Mouse (Mus musculus) liver, embryonic 14.5 days (tissue): Measurements from ENCODE around the gene Eif3d. TPM values are rescaled to one million over a fixed set of nuclear protein-coding genes. Genes with fewer than 3 reads are reported as not detected.

Experiments used
- ATAC-seq: fragments of 200-750 bp; cut with Nextera tagmentation; 2 replicates; pipeline ENCODE4 v1.8.0; 2017; ENCODE audit warnings: moderate number of reproducible peaks, mild to moderate bottlenecking, moderate library complexity; ENCODE audit not compliant: insufficient read depth
- DNase-seq, 3 experiments: peaks; one replicate each; pipeline ENCODE4 v3.0.0-alpha.2; 2012 to 2013; ENCODE audit warnings: low read depth in 3 of 3, low spot score in 3 of 3
- H3K27ac ChIP-seq: fragments of 300-500 bp; sonication (generic); 2 replicates; pipeline ENCODE4 v1.5.1; 2014; ENCODE audit warnings: moderate library complexity, mild to moderate bottlenecking, control low read depth, inconsistent platforms
- H3K27me3 ChIP-seq: fragments of 300-500 bp; sonication (generic); 2 replicates; pipeline ENCODE4 v1.6.1; 2014; ENCODE audit warnings: mild to moderate bottlenecking, low read length, moderate library complexity; ENCODE audit not compliant: control insufficient read depth, insufficient read depth
- H3K36me3 ChIP-seq: fragments of 300-500 bp; sonication (generic); replicated peaks from 2 replicates; pipeline ENCODE4 v1.6.1; 2014; ENCODE audit warnings: low read depth; ENCODE audit not compliant: control insufficient read depth, insufficient read depth
- H3K4me1 ChIP-seq, 2 experiments: fragments of 200-500 bp in 1 of 2; fragments of 300-500 bp in 1 of 2; sonication (generic) in 1 of 2; replicated peaks; 2 replicates each; pipeline ENCODE4 v1.6.1; 2012 to 2014; ENCODE audit warnings: antibody characterized with exemption in 1 of 2, inconsistent platforms in 1 of 2, low read length in 1 of 2; ENCODE audit not compliant: control insufficient read depth in 2 of 2, insufficient read depth in 2 of 2
- H3K4me2 ChIP-seq: fragments of 300-500 bp; sonication (generic); 2 replicates; pipeline ENCODE4 v1.6.1; 2014; ENCODE audit warnings: low read depth, mild to moderate bottlenecking, control low read depth, moderate library complexity
- H3K4me3 ChIP-seq, 2 experiments: fragments of 200-500 bp in 1 of 2; fragments of 300-500 bp in 1 of 2; sonication (generic) in 1 of 2; 2 replicates each; pipeline ENCODE4 v1.5.1; 2012 to 2014; ENCODE audit warnings: low read depth in 2 of 2, low read length in 2 of 2, mild to moderate bottlenecking in 2 of 2, control low read depth in 1 of 2, inconsistent platforms in 1 of 2, moderate library complexity in 1 of 2; ENCODE audit not compliant: insufficient read depth in 1 of 2
- H3K9ac ChIP-seq: fragments of 300-500 bp; sonication (generic); replicated peaks from 2 replicates; pipeline ENCODE4 v1.6.1; 2014; ENCODE audit warnings: mild to moderate bottlenecking, control low read depth, moderate library complexity
- H3K9me3 ChIP-seq: fragments of 300-500 bp; sonication (generic); 2 replicates; pipeline ENCODE4 v1.6.1; 2016; ENCODE audit warnings: low read length, mixed read lengths; ENCODE audit not compliant: control insufficient read depth
- CTCF ChIP-seq: IDR thresholded peaks from 2 replicates; pipeline ENCODE4 v1.5.1; 2016; ENCODE audit warnings: antibody characterized with exemption, low read depth, control low read depth
- EP300 ChIP-seq: IDR thresholded peaks from 2 replicates; pipeline ENCODE4 v1.6.1; 2016; ENCODE audit warnings: antibody characterized with exemption, low read depth
- WGBS: fragments of 180-500 bp; shearing (Covaris S2); extraction: QIAGEN DNeasy Blood & Tissue Kit; methylation state at CpG from one replicate; pipeline ENCODE4 v1.1.7; 2014; ENCODE audit not compliant: insufficient replicate concordance; 5-methylcytosine and 5-hydroxymethylcytosine counted together
- polyA plus RNA-seq, 2 experiments: library from polyadenylated mRNA; depleted of rRNA in 1 of 2; stranded (reverse) in 1 of 2; unstranded in 1 of 2; fragments of >200 nt; fragmentation: Nextera tagmentation in 1 of 2; extraction: Ambion mirVana in 1 of 2; gene quantifications; 2 replicates each; pipeline versions ENCODE4 v1.2.1 to v1.2.3; 2012 to 2014

The Eif3d gene
- polyA plus RNA-seq, 2 experiments = 129 to 143 TPM

DNA sequence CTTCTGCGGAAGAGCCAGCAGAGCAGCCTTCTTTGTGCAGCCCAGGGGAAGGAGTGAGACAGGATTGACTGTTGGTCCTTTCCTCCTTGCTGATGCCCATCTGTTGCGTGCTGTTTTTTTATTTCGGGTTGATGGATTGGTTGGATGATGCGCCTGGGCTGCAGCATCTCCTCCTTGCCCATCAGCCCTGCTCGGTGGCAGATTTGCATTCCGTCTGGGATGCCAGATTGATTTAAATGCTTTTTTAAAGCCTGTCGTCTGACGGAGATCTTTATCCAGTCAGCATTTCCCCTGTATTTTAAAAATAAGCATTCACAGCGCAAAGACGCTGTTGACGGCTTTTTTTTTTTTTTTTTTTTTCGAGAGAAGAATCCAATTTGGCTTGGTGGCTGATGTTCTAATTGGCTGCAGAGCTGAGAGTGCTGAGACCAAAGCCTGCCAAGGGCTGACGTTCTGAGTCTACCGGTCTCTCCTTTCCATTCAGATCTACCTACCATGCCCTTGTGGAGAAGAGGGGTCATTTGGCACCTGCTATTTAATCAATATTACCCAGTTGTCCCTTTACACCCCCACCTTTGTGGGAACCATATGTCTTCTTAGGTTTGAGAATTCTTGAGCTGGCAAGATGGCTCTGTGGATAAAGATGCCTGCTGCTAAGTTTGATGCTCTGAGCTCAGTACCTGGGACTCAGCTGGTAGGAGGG is 34.8 kb downstream of the Eif3d start:
- no peak overlapping the region for H3K4me2 ChIP-seq
- no peak for ATAC-seq
- H3K4me3 ChIP-seq = no peak overlapping the region
- no peaks in the 10 kb centered on the region for H3K27me3 ChIP-seq
- H3K9ac ChIP-seq = no peak overlapping the region
- peaks cover 14 to 20% of the 10 kb centered on the region in 2 experiments for H3K4me1 ChIP-seq
- 67% methylated on average over 14 of the region's 14 CpGs for WGBS
- H3K36me3 ChIP-seq = no peaks in the 10 kb centered on the region
- TF ChIP-seq CTCF = no peak
- no peak for TF ChIP-seq EP300
- H3K27ac ChIP-seq = no peak overlapping the region
- no peaks in the 10 kb centered on the region for H3K9me3 ChIP-seq
- no peak for DNase-seq

DNA sequence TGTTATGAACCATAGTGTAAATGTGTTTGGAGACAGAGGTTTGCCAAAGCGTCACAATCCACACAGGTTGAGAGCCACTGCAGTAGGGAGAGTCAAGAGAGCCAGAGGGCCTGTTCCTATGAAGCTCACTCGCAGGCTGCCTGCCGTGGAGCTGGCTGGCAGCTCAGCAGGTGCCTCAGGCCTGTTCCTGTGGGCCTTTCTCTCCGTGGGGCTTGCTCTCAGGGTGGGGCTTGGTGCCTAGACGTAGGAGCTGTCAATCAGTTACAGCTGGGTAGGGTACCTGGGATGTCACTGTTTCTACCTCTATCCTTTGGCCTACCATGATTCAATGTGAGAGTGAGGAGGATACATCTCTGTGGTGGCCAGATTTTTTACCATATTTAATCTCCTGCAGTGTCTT is 35.6 kb downstream of the Eif3d start:
- no peaks in the 10 kb centered on the region for H3K9me3 ChIP-seq
- H3K4me1 ChIP-seq = peaks cover 21 to 28% of the 10 kb centered on the region in 2 experiments
- H3K27ac ChIP-seq = no peak overlapping the region
- no peak overlapping the region for H3K4me3 ChIP-seq
- no peak overlapping the region for H3K4me2 ChIP-seq
- no peaks in the 10 kb centered on the region for H3K36me3 ChIP-seq
- no peak overlapping the region for H3K9ac ChIP-seq
- DNase-seq (no peak), ATAC-seq (no peak)
- no peak for TF ChIP-seq EP300
- no peak for TF ChIP-seq CTCF
- H3K27me3 ChIP-seq = no peaks in the 10 kb centered on the region
- 64% methylated on average over 5 of the region's 5 CpGs for WGBS

DNA sequence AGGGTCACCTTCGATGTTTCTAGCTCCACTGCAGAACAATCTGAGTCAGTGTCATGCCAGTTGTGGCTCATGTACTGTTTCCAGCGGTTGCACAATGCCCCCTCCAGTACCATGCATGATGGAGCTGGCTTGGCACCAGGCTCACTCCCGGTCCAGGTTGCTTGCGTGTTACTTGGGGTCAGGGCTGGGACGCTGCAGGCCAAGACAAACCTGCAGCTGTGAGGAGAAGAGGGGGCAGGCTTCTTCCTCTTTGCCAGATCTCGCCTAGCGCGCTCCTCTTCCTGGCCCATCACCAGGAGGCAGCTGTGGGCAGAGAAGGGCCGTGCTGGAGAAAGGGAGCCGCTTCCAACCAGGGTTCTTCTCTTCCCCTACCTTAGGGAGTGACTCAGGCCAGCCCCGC is 36.3 kb downstream of the Eif3d start:
- DNase-seq = no peak
- no peaks in the 10 kb centered on the region for H3K9me3 ChIP-seq
- H3K27me3 ChIP-seq = no peaks in the 10 kb centered on the region
- WGBS = 57% methylated on average over 11 of the region's 11 CpGs
- no peak overlapping the region for H3K27ac ChIP-seq
- no peak overlapping the region for H3K4me2 ChIP-seq
- TF ChIP-seq EP300 (no peak), CTCF (no peak)
- no peak for ATAC-seq
- H3K4me3 ChIP-seq = no peak overlapping the region
- H3K4me1 ChIP-seq = peaks cover 24 to 34% of the 10 kb centered on the region in 2 experiments
- H3K36me3 ChIP-seq = no peaks in the 10 kb centered on the region
- no peak overlapping the region for H3K9ac ChIP-seq

DNA sequence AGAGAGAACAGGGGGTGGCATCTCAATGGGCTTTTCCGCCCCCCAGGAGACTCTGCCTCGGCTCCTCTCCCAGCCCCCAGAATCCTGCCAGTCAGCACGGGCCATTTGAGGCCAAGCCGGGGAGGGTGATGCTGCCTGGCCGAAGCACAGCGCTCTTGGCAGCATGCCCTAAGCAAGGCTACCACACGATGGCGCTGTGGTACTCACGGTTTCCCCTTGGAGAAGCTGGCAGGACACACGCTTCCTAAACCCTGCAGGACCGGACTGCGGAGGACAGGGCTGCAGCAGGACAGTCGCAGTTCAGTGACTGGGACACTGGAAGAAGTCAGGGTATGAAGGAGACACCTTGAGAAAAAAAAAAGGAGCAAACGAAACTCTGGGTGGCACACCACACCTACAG is 36.8 kb downstream of the Eif3d start:
- TF ChIP-seq CTCF (peak; percentile 100), EP300 (no peak)
- H3K9me3 ChIP-seq = no peaks in the 10 kb centered on the region
- ATAC-seq (no peak), DNase-seq (peak; percentile 77 to 83 (median 79))
- no peaks in the 10 kb centered on the region for H3K27me3 ChIP-seq
- H3K4me3 ChIP-seq = no peak overlapping the region
- no peaks in the 10 kb centered on the region for H3K36me3 ChIP-seq
- H3K27ac ChIP-seq = no peak overlapping the region
- H3K4me1 ChIP-seq = peaks cover 24 to 36% of the 10 kb centered on the region in 2 experiments
- peak overlapping the region; percentile 31; the same call in 1 of the 2 replicates for H3K4me2 ChIP-seq
- 1% methylated on average over 14 of the region's 14 CpGs for WGBS
- no peak overlapping the region for H3K9ac ChIP-seq

DNA sequence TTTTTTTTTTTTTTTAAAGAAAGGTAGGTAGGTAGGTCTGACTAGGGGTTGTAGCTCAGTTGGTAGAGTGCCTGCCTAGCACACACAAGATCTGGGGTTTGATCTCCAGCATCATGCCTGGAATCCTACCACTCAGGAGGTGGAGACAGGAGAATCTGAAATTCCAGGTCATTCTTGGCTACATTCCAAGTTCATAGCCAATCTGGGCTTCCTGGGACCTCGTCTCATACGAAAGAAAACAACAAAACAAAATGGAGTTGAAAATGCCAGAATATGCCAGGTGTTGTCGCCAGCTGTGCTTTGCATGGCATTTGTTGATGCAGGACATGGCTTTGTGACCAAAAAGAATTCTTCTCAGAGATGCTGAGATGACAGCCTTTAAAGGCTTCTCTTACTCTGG is 37.4 kb downstream of the Eif3d start:
- Histone ChIP-seq H3K4me3 (no peak overlapping the region), H3K36me3 (no peaks in the 10 kb centered on the region), H3K27me3 (no peaks in the 10 kb centered on the region), H3K9me3 (no peaks in the 10 kb centered on the region), H3K4me1 (peaks cover 24 to 36% of the 10 kb centered on the region in 2 experiments), H3K4me2 (no peak overlapping the region), H3K27ac (no peak overlapping the region), H3K9ac (no peak overlapping the region)
- WGBS = 51% methylated on average over 3 of the region's 3 CpGs
- TF ChIP-seq CTCF = no peak
- TF ChIP-seq EP300 = no peak
- ATAC-seq (no peak), DNase-seq (no peak)
